Mouse (Mus musculus) lung, postnatal 14 days (tissue): Measurements from ENCODE around the gene Mcts2.
"Not testable (repeated sequence)": the region's sequence is repeated elsewhere in the genome, so short reads cannot be mapped to it uniquely, and the experiment has no call there.

Source experiments
- DNase-seq: peaks from one replicate; pipeline ENCODE4 v3.0.0; 2021

Mcts2 gene

GRCm38 (mm10) chr2:152686806-152687267 lies at the start of gene Mcts2:
Gene Mcts2, plus strand, starts transcription at chr2:152687035.
- DNase-seq, result peak; percentile 92

GRCm38 (mm10) chr2:152637381-152637780 lies 49.5 kb upstream of the Mcts2 start:
- no peak for DNase-seq

DNA sequence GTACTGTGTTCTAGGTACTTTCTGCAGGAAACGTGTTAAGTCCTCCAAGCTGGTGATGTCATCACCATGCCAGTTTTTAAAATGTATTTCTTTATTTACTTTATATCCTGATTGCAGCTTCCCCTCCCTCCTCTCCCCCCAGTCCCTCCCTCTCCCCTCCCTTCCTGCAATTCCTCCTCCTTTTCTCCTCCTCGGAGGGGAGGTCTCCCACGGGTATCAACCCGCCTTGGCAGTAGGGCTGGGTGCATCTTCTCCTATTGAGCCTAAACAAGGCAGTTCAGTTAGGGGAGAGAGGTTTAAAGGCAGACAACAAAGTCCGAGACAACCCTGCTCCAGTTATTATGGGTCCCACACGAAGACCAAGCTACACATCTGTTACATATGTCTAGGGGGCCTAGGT lies 48.0 kb upstream of the Mcts2 start:
- DNase-seq, result no peak

- no peak for DNase-seq
These were observed 47.3 kb upstream of the Mcts2 start for GRCm38 (mm10) chr2:152639406-152640113.

GRCm38 (mm10) chr2:152652901-152653620 lies 33.8 kb upstream of the Mcts2 start:
- DNase-seq, result peak; percentile 85

DNA sequence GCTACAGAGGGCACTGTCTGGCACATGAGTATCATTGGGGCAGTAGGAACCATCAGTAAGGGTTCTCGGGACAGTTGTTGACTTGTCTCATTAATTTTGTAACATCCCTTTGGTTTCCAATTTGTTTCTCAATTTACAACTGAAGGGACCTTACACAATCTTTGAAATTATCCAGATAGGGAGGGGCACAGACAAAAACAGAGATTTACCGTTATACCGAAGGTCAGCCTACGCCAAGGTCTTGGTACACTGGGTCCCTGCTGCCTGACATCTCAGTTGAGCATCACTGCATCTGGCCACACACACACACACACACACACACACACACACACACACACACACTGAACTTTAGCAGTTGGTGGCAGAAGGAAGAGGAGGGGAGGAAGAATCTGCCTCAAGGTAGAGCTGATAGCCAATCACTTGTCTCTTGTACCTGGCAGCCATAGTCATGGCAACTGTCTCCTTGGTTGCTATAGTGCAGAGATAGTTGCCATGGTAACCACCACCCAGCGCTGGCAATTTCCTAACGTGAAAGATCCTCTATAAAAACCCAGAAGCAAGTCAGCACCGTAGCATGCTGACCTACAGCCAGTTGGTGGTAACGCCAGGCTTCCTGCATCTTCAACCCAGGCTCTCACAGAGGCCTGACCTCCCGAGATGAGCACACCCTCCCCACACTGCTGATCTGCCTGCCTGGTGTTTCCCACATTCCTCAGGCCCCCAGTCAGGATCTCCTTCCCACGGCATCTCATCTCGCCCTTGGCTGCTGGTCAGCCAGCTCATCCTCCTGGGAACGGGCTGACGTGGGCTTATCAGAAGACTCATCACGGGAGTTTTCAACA lies 32.7 kb upstream of the Mcts2 start:
- peak; percentile 2 for DNase-seq

GRCm38 (mm10) chr2:152657398-152657797 lies 29.4 kb upstream of the Mcts2 start:
- DNase-seq, result peak; percentile 68

GRCm38 (mm10) chr2:152661163-152661562 lies 25.7 kb upstream of the Mcts2 start:
- no peak for DNase-seq

DNA sequence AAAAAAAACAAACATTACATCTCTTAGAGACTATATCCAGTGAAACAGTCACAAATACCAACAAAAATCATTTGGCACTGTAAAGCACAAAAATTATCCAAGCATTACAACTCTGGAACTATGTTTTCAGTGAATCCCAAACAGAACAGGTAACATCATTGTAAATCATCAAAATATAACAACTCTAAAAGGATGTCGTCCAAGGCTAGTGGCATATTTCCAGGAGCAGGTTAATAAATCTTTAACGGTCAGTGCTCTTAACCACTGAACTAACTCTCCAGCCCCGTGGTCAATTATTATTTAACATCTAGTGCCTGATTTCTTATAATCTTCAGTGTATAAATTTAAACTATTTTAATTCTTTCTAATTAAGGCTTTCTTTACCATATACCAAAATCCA lies 20.6 kb upstream of the Mcts2 start:
- DNase-seq, result not testable (repeated sequence)

DNA sequence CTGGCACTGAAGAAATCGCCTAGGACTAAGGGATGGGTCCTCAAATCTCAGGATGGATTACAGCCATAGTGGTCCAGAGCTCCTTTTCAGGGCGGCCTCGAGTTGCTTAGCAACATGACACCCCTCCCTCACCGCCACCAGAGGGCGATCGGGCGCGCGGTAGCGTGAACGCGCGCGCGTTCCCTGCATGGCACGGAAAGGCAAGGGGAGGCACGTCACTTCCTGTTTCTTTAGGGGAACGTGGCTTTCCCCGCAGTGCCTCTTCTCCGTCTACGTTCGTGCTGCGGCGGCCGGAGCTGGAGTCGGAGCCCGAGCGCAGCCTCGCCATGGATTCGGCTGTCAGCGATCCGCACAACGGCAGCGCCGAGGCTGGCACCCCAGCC lies 17.6 kb upstream of the Mcts2 start, which contains the start of gene H13:
Gene H13, plus strand, starts transcription at position 206 of the 383 bp plus-strand sequence.
- peak; percentile 91 for DNase-seq

DNA sequence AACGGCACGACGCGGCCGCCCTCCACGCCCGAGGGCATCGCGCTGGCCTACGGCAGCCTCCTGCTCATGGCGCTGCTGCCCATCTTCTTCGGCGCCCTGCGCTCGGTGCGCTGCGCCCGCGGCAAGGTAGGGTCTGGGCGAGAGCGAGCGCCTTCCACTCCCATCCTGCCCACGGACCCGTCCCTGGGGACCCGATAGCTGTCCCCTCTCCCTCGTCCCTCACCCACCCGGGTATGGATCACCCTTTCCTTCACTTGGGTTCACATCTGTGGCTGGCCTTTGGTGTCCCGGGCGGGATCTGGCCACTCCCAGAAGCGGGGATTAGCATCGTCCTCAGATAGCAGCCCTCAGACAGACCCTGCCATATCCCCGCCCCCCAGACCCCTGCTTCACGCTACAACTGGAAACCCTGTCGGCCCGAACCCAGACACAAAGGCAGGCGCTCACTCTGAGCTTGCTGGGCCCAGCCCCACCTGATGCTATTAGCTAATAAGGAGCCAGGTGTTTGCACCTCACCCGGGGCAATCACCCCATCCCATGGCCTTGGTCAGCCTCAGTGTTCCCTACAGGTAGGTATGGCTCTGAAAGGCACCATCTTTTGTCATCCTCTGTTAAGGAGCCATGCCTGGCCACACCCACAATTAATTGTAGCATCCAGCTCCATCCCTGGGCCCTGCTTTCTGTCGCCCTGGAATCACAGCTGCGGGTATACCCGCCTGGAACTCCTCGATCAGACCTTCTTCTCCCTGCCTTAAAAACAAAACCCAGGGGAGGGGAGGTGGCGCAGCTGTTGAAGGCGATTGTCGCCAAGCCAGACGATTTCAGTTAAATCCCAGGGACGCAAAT lies 17.0 kb upstream of the Mcts2 start:
- no peak for DNase-seq

- DNase-seq, result no peak
These were observed 15.7 kb upstream of the Mcts2 start for GRCm38 (mm10) chr2:152670983-152671641.

DNA sequence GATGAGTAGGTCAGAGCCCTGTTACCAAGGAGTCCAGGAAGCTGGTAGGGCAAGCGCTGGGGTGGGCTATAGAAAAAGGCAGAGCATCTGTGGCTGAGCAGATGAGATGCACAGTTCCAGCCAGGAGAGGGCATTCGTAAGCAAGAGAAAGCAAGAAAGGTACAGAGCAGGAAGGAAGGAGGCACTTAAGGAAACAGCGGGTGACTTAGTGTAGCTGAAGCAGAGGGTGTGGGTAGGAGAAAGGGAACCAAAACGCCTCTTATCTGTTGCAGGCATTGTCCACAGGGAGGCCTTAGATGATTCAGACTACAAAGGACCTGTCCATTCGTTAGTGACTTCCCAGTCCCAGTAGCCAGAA lies 15.2 kb upstream of the Mcts2 start:
- DNase-seq, result peak; percentile 52

DNA sequence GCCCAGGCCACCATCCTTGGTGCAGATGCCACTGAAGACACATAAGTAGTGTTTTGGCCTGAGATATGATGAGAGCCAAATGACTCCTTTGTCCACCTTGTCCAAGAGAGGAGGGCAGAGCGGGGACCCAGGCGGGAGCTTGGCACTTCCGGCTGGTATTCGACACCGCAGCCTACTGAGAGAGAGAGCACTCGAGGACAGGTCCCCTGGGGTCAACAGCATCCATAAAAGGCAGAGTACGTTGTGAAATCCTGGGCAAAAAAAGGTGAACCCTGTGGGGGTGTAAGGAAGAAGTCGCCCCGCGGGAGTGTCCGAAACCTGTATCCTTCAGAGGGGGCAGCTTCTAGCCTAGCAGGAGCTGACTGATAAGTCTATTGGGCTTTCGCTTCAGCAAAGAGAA lies 14.7 kb upstream of the Mcts2 start:
- DNase-seq, result no peak

DNA sequence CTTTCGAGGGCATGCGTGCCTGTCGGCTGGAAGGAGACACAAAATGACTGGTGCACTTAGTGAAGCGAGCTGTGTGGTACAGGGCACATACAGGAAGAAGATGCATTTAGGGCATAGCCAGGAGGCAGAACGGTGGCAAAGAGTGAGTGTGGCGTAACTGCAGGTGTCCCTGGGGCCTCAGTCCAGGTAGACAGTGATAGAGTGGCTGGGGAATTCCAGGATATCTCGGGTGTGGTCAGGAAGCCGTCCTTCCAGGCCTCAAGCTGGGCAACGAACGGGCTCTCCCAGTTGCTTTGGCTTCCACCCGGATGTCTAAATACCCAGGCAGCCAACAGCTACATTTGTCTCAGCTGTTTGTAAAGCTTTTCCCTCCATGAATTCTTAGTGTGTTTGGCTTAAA lies 12.7 kb upstream of the Mcts2 start:
- DNase-seq, result no peak

DNA sequence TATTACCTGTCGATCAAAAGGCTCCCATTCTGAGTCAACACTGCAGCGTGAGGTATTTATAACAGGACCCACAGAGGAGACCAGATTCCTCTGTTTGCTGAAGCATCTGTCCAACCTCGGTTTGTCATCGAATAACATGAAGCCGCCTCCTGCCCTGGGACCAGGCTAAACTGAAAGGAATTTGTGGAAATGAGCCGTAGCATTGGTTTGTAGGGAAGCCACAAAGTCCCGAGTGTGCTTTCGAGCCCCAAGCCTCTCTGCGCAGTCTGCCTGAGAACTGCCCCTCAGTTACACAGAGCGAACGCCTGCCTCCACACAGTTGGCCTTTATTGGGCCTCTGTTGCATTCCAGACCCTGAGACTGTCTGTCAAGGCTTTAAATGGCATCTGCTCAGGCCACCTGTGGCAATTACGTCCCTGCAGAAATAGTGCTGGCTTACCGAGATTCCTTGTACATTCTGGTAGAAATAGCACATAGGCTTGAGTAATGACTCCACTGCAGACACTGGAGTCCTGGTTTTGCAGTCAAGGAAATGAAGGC lies 11.5 kb upstream of the Mcts2 start:
- no peak for DNase-seq

DNA sequence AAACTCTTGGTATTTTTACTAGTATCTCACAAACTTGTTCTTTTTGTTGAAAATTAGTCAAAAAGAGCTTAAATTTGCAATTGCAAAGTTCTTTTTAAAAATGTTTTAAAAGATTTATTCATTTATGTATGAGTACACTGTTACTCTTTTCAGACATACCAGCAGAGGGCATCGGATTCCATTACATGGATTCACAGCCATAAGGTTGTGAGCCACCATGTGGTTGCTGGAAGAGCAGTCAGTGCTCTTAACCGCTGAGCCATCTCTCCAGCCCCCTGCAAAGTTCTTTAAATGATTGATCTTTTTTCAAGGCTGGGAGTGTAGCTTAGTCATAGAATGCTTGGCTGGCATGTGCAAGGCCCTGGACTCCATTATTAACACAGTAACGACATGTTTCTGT lies 8.5 kb upstream of the Mcts2 start:
- DNase-seq, result peak; percentile 50

DNA sequence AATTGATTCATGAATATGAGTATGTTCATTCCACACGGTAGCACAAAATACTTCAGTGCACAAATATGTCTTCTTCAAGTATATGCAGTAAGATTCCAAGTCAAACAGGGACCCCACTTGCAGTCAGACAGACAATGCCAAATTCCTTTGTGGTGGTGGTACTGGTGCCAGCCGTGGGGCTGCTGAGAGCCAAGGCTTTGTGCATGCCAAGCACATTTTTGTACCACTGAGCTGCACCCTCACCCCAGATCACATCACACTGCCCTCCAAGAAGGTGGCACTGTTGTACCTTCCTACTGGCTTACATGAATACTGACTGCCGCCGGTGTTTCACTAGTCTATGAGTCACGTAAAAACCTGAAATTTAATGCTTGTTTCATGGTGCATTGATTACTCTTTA lies 7.9 kb upstream of the Mcts2 start:
- DNase-seq, result no peak

GRCm38 (mm10) chr2:152679701-152680355 lies 7.0 kb upstream of the Mcts2 start:
- no peak for DNase-seq

DNA sequence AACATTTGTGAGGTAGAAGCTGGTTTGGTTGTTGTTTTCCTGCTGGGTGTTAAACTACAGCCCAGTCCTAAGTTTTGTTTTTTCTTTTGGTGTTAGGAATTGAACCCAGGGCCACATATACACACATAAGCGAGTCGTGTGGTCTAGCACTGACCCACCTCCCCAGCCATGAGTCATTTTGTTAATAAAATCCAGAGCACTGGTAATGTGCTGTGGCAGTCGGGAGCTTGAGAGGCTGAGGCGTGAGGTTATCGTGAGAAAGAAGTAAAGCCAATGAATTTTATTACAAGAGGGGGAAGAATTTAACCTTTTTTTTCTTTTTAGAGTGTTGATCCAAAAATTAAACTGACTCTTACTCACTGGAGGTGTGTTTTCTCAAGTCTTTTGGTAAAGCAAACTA lies 3.7 kb upstream of the Mcts2 start:
- no peak for DNase-seq

DNA sequence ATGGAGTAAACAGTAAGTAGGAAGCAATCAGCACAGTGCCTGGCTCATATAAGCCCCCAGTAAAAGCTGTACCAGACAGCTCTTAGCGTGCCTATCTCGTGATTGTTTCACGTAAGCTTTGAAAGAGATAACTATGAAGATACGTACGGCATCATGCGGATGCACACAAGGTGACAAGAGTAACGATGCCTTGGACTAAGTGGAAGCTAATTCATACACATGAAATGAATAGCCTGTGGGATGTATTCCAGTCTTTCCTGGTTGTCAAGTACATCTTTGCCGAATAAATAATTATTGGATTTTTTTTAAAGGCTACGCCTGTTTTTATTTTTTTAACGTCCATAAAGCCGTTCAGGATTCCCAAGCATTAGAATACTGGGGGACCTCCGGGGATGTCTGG lies 436 bp upstream of the Mcts2 start:
- no peak for DNase-seq
